Mouse (Mus musculus) limb, embryonic 10.5 days (tissue): ENCODE measurements around the gene Gpx6. TPM values are rescaled to one million over a fixed set of nuclear protein-coding genes. Genes with fewer than 3 reads are reported as not detected.

Experiments used
- DNase-seq: peaks from one replicate; pipeline ENCODE4 v3.0.0-alpha.2; 2017; ENCODE audit warnings: low spot score
- H3K27ac ChIP-seq: fragments of 300-500 bp; sonication (generic); 2 replicates; pipeline ENCODE4 v1.5.1; 2016; ENCODE audit warnings: mild to moderate bottlenecking
- H3K27me3 ChIP-seq: fragments of 300-500 bp; sonication (generic); 2 replicates; pipeline ENCODE4 v1.6.1; 2016; ENCODE audit warnings: low read depth, mild to moderate bottlenecking; ENCODE audit not compliant: poor library complexity, severe bottlenecking
- H3K36me3 ChIP-seq: fragments of 300-500 bp; sonication (generic); 2 replicates; pipeline ENCODE4 v1.6.1; 2016; ENCODE audit warnings: mild to moderate bottlenecking, moderate library complexity
- H3K4me1 ChIP-seq: fragments of 300-500 bp; sonication (generic); 2 replicates; pipeline ENCODE4 v1.6.1; 2016
- H3K4me3 ChIP-seq: fragments of 300-500 bp; sonication (generic); 2 replicates; pipeline ENCODE4 v1.5.1; 2016; ENCODE audit warnings: mild to moderate bottlenecking, moderate library complexity
- H3K9me3 ChIP-seq: fragments of 300-500 bp; sonication (generic); replicated peaks from 2 replicates; pipeline ENCODE4 v1.6.1; 2016; ENCODE audit warnings: mild to moderate bottlenecking
- WGBS: fragments of 180-500 bp; shearing (Covaris S2); methylation state at CpG from one replicate; pipeline ENCODE4 v1.1.7; 2016; 5-methylcytosine and 5-hydroxymethylcytosine counted together
- polyA plus RNA-seq: library from polyadenylated mRNA; unstranded; fragments of >200 nt; fragmentation: Nextera tagmentation; extraction: Ambion mirVana; gene quantifications from 2 replicates; pipeline ENCODE4 v1.2.1, GENCODE M21; 2016

Gpx6 gene
- polyA plus RNA-seq, 1 experiment from 2014 or later = 0.91 TPM

- no peak for DNase-seq
- 92% methylated on average over 6 of the region's 6 CpGs for WGBS
- no peak within 1 kb of the TSS for H3K4me3 ChIP-seq
- H3K27ac ChIP-seq = no peak within 1 kb of the TSS
- H3K36me3 ChIP-seq = no peaks in the 10 kb centered on the region
- no peaks in the 10 kb centered on the region for H3K9me3 ChIP-seq
- no peaks in the 10 kb centered on the region for H3K4me1 ChIP-seq
- H3K27me3 ChIP-seq = no peaks in the 10 kb centered on the region
These were observed 19.3 kb upstream of the Gpx6 start, which contains the start of gene Gpx5 for GRCm38 (mm10) chr13:21292631-21293030. Gene Gpx5, minus strand, starts transcription at chr13:21292731.

- 25% methylated on average over 3 of the region's 3 CpGs for WGBS
- Histone ChIP-seq H3K27ac (no peak overlapping the region), H3K4me3 (no peak overlapping the region), H3K9me3 (no peaks in the 10 kb centered on the region), H3K27me3 (no peaks in the 10 kb centered on the region), H3K36me3 (no peaks in the 10 kb centered on the region), H3K4me1 (no peaks in the 10 kb centered on the region; the same call in 1 of the 2 replicates)
- no peak for DNase-seq
These were observed 13.4 kb upstream of the Gpx6 start for GRCm38 (mm10) chr13:21298557-21298956.

GRCm38 (mm10) chr13:21304483-21305066, 7.3 kb upstream of the Gpx6 start:
- peaks cover 14% of the 10 kb centered on the region for H3K4me1 ChIP-seq
- WGBS = 14% methylated on average over 3 of the region's 3 CpGs
- no peaks in the 10 kb centered on the region for H3K9me3 ChIP-seq

GRCm38 (mm10) chr13:21309788-21310187, 2.1 kb upstream of the Gpx6 start:
- 76% methylated on average over 2 of the region's 2 CpGs for WGBS
- Histone ChIP-seq H3K27me3 (no peaks in the 10 kb centered on the region), H3K27ac (no peak overlapping the region), H3K4me1 (peaks cover 6% of the 10 kb centered on the region; the same call in 1 of the 2 replicates), H3K4me3 (no peak overlapping the region), H3K9me3 (no peaks in the 10 kb centered on the region), H3K36me3 (no peaks in the 10 kb centered on the region)
- no peak for DNase-seq

More at GRCm38 (mm10) chr13:21304483-21305066, 7.3 kb upstream of the Gpx6 start:
- no peak overlapping the region for H3K4me3 ChIP-seq
- no peak overlapping the region for H3K27ac ChIP-seq
- H3K36me3 ChIP-seq = no peaks in the 10 kb centered on the region
- DNase-seq = no peak
- H3K27me3 ChIP-seq = no peaks in the 10 kb centered on the region

- Histone ChIP-seq H3K27me3 (no peaks in the 10 kb centered on the region), H3K27ac (no peak overlapping the region), H3K36me3 (no peaks in the 10 kb centered on the region), H3K4me1 (0 out of 2 replicates have a peak, but pooled peaks cover 3% of the 10 kb centered on the region), H3K9me3 (no peaks in the 10 kb centered on the region), H3K4me3 (no peak overlapping the region)
- DNase-seq = no peak
- 44% methylated on average over 3 of the region's 5 CpGs for WGBS
These were observed 929 bp downstream of the Gpx6 start for GRCm38 (mm10) chr13:21312854-21313253.

- WGBS = 86% methylated on average over 4 of the region's 4 CpGs
- no peak overlapping the region for H3K27ac ChIP-seq
- 0 out of 2 replicates have a peak, but pooled peaks cover 3% of the 10 kb centered on the region for H3K4me1 ChIP-seq
- no peaks in the 10 kb centered on the region for H3K36me3 ChIP-seq
- H3K27me3 ChIP-seq = no peaks in the 10 kb centered on the region
- DNase-seq = no peak
- no peaks in the 10 kb centered on the region for H3K9me3 ChIP-seq
- no peak overlapping the region for H3K4me3 ChIP-seq
These were observed 2.0 kb downstream of the Gpx6 start for GRCm38 (mm10) chr13:21313903-21314302.

GRCm38 (mm10) chr13:21320262-21320661, 8.3 kb downstream of the Gpx6 start:
- 68% methylated on average over 3 of the region's 3 CpGs for WGBS
- no peak for DNase-seq
- H3K4me1 ChIP-seq = no peaks in the 10 kb centered on the region
- no peaks in the 10 kb centered on the region for H3K27me3 ChIP-seq
- H3K27ac ChIP-seq = no peak overlapping the region
- no peaks in the 10 kb centered on the region for H3K9me3 ChIP-seq
- no peaks in the 10 kb centered on the region for H3K36me3 ChIP-seq
- no peak overlapping the region for H3K4me3 ChIP-seq

- Histone ChIP-seq H3K9me3 (no peaks in the 10 kb centered on the region), H3K4me3 (peak overlapping the region; percentile 46), H3K4me1 (no peaks in the 10 kb centered on the region), H3K27me3 (no peaks in the 10 kb centered on the region), H3K27ac (no peak overlapping the region), H3K36me3 (no peaks in the 10 kb centered on the region)
- DNase-seq = peak; percentile 52
- 2% methylated on average over 18 of the region's 18 CpGs for WGBS
These were observed 10.1 kb downstream of the Gpx6 start for GRCm38 (mm10) chr13:21321890-21322494.

GRCm38 (mm10) chr13:21322509-21323375, 10.8 kb downstream of the Gpx6 start:
- peak overlapping the region; percentile 46 for H3K4me3 ChIP-seq
- H3K36me3 ChIP-seq = no peaks in the 10 kb centered on the region
- no peaks in the 10 kb centered on the region for H3K4me1 ChIP-seq
- H3K9me3 ChIP-seq = no peaks in the 10 kb centered on the region
- peak; percentile 66 for DNase-seq
- 15% methylated on average over 18 of the region's 18 CpGs for WGBS
- H3K27me3 ChIP-seq = no peaks in the 10 kb centered on the region
- H3K27ac ChIP-seq = no peak overlapping the region

GRCm38 (mm10) chr13:21323405-21323804, 11.5 kb downstream of the Gpx6 start:
- no peak overlapping the region for H3K27ac ChIP-seq
- DNase-seq = no peak
- no peaks in the 10 kb centered on the region for H3K27me3 ChIP-seq
- H3K9me3 ChIP-seq = no peaks in the 10 kb centered on the region
- WGBS = 71% methylated on average over 6 of the region's 6 CpGs
- H3K4me1 ChIP-seq = no peaks in the 10 kb centered on the region
- H3K4me3 ChIP-seq = peak overlapping the region; percentile 46; the same call in 1 of the 2 replicates
- H3K36me3 ChIP-seq = no peaks in the 10 kb centered on the region

- no peaks in the 10 kb centered on the region for H3K27me3 ChIP-seq
- WGBS = 7% methylated on average over 4 of the region's 4 CpGs
- no peak for DNase-seq
These were observed 14.3 kb downstream of the Gpx6 start for GRCm38 (mm10) chr13:21326191-21326590.

GRCm38 (mm10) chr13:21326657-21327211, 14.8 kb downstream of the Gpx6 start:
- Histone ChIP-seq H3K9me3 (no peaks in the 10 kb centered on the region), H3K36me3 (no peaks in the 10 kb centered on the region), H3K27me3 (no peaks in the 10 kb centered on the region), H3K4me3 (peak overlapping the region; percentile 59), H3K27ac (peak overlapping the region; percentile 53), H3K4me1 (no peaks in the 10 kb centered on the region)
- peak; percentile 92 for DNase-seq
- under 1% methylated on average over 24 of the region's 24 CpGs for WGBS

More at GRCm38 (mm10) chr13:21326191-21326590, 14.3 kb downstream of the Gpx6 start:
- Histone ChIP-seq H3K4me1 (no peaks in the 10 kb centered on the region), H3K36me3 (no peaks in the 10 kb centered on the region), H3K27ac (no peak overlapping the region), H3K9me3 (no peaks in the 10 kb centered on the region), H3K4me3 (peak overlapping the region; percentile 59)
